Mouse (Mus musculus) intestine, postnatal 0 days (tissue): ENCODE measurements at regions not wholly inside any gene's neighbourhood (a gene's known extent, or its start where the extent isn't known, plus 50 kb on each side); places are given as distances from the start of the nearest gene placed in this dataset.

Source experiments
- ATAC-seq: fragments of 200-750 bp; cut with Nextera tagmentation; 2 replicates; pipeline ENCODE4 v1.8.0; 2017; ENCODE audit warnings: mild to moderate bottlenecking, moderate TSS enrichment, moderate library complexity
- H3K27ac ChIP-seq: fragments of 300-500 bp; sonication (generic); 2 replicates; pipeline ENCODE4 v1.5.1; 2014; ENCODE audit warnings: mild to moderate bottlenecking, low read depth, low read length, moderate library complexity
- H3K27me3 ChIP-seq: fragments of 300-500 bp; sonication (generic); replicated peaks from 2 replicates; pipeline ENCODE4 v1.6.1; 2014; ENCODE audit warnings: low read length, mixed read lengths; ENCODE audit not compliant: control insufficient read depth, insufficient read depth
- H3K36me3 ChIP-seq: fragments of 300-500 bp; sonication (generic); 2 replicates; pipeline ENCODE4 v1.6.1; 2014; ENCODE audit warnings: mild to moderate bottlenecking, moderate library complexity; ENCODE audit not compliant: control insufficient read depth, insufficient read depth
- H3K4me1 ChIP-seq: fragments of 300-500 bp; sonication (generic); replicated peaks from 2 replicates; pipeline ENCODE4 v1.6.1; 2014; ENCODE audit warnings: antibody characterized with exemption, low read length, mixed read lengths; ENCODE audit not compliant: control insufficient read depth, insufficient read depth
- H3K4me2 ChIP-seq: fragments of 300-500 bp; sonication (generic); replicated peaks from 2 replicates; pipeline ENCODE4 v1.6.1; 2014; ENCODE audit warnings: low read depth, mild to moderate bottlenecking, moderate library complexity
- H3K4me3 ChIP-seq: fragments of 300-500 bp; sonication (generic); 2 replicates; pipeline ENCODE4 v1.5.1; 2014; ENCODE audit warnings: low read depth, low read length
- H3K9ac ChIP-seq: fragments of 300-500 bp; sonication (generic); 2 replicates; pipeline ENCODE4 v1.6.1; 2014; ENCODE audit warnings: mild to moderate bottlenecking, low read depth, low read length
- H3K9me3 ChIP-seq: fragments of 300-500 bp; sonication (generic); 2 replicates; pipeline ENCODE4 v1.6.1; 2016; ENCODE audit warnings: mixed run types; ENCODE audit not compliant: control insufficient read depth
- CTCF ChIP-seq: sonication (generic); IDR thresholded peaks from 2 replicates; pipeline ENCODE4 v1.5.1; 2016; ENCODE audit warnings: low read depth, mild to moderate bottlenecking, control low read depth, antibody characterized with exemption, moderate library complexity
- WGBS: fragments of 180-500 bp; shearing (Covaris S2); extraction: QIAGEN DNeasy Blood & Tissue Kit; methylation state at CpG from one replicate; pipeline ENCODE4 v1.1.7; 2014; 5-methylcytosine and 5-hydroxymethylcytosine counted together

DNA sequence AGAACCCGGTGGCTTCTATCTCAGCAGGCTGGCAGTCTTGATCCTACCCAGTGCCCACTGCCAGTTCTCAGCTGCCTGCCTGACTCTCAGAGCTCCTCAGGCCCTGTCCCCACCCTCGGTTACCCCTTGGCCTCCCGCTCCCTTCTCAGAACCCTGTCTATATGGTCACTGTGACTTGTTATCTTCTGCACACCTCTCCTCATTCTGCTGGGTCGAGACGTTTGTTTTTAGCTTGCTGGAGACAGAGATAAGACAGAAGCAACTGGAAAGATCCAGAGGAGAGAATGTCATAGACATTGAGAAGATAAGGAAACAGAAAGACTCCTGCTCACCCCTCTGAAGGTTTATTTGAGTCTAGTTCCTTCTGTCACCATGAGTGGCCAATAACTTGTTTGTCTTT lies 53.8 kb upstream of the Phc1 start:
- WGBS: 51% methylated on average over 5 of the region's 5 CpGs
- no peaks in the 10 kb centered on the region for H3K36me3 ChIP-seq
- ATAC-seq: no peak
- no peak overlapping the region for H3K27ac ChIP-seq
- H3K9ac ChIP-seq: no peak overlapping the region
- no peaks in the 10 kb centered on the region for H3K9me3 ChIP-seq
- H3K4me2 ChIP-seq: no peak overlapping the region
- H3K4me3 ChIP-seq: no peak overlapping the region
- no peaks in the 10 kb centered on the region for H3K4me1 ChIP-seq
- TF ChIP-seq CTCF: no peak
- no peaks in the 10 kb centered on the region for H3K27me3 ChIP-seq

DNA sequence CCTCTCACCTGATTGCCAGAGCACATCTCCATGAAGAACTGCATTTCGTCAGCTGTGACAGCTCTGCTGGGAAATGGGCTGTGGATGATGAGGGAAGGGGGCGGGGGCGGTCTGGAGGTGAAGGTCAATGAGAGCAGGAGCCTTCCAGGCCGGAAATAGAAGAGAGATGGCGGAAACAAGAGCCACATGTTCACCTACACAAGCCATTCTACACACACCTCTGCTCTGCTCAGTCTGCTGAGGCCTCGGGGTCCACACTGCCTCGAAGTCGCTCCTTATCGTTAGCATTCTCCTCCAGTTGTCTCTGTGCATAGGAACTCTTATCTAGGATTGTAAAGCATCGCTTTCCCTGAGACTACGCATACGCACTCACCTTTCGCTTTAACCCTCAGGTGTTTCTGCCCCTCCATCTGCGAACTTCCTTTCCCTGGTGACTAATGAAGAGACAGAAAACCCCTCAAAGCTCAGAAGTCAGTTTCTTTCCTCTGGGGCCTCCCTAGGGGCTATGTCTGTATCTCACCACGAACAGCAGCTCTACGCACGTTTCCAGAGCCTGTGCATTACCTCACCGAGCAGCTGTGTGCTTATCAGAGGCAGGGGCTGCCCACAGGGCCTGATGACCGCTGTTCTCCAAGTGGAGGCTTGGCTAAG lies 53.0 kb upstream of the Phc1 start:
- ATAC-seq: no peak
- no peaks in the 10 kb centered on the region for H3K4me1 ChIP-seq
- no peak overlapping the region for H3K4me3 ChIP-seq
- H3K27ac ChIP-seq: no peak overlapping the region
- no peaks in the 10 kb centered on the region for H3K36me3 ChIP-seq
- no peaks in the 10 kb centered on the region for H3K9me3 ChIP-seq
- no peak for TF ChIP-seq CTCF
- H3K9ac ChIP-seq: no peak overlapping the region
- no peaks in the 10 kb centered on the region for H3K27me3 ChIP-seq
- H3K4me2 ChIP-seq: no peak overlapping the region
- 38% methylated on average over 19 of the region's 19 CpGs for WGBS

DNA sequence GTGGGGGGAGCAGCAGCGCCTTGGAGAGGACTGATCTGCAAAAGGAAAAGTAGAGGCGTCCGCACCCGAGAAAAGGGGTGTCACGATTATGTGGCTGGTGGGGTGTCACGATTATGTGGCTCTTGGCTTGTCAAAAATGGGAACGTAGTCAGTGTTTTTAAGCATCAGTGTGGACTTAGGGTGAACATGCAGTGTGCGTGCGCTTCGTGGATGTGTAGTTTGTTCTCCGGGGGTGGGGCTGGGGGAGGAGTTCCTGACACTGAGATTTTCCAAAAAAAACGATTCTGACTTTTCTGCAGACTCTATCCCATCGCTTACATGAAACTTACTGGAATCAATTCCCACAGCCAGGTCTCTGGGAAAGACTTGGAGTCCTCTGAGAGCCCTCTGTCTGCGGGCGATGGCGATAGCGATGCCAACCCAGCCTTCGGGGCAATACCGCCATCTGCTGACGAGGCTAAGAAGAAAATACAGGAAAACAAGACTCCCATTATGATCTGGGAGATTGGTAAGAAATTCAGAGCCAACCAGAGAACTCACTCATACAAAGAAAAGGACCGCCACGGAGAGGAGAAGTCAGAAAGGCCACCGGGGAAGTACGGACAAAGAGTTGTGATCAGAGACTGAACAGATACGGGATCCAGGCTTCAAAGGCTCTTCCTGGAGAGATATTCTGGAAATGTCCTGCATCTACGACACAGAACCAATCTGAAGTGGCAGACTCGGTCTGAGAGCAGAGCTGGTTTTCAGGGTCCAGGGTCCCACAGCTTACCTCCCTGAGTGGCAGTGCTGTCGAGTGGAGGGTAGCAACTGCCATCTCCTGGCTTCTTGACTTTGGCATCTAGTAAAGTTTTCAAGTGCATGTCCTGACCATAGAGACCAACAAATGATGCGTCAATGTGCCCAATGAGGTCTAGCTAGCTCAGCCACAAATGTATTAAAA lies 51.6 kb upstream of the Phc1 start:
- no peak overlapping the region for H3K27ac ChIP-seq
- H3K9ac ChIP-seq: no peak overlapping the region
- no peak overlapping the region for H3K4me2 ChIP-seq
- no peaks in the 10 kb centered on the region for H3K4me1 ChIP-seq
- H3K4me3 ChIP-seq: no peak overlapping the region
- TF ChIP-seq CTCF: peak; percentile 95
- H3K36me3 ChIP-seq: no peaks in the 10 kb centered on the region
- WGBS: 33% methylated on average over 29 of the region's 29 CpGs
- ATAC-seq: 0 out of 2 replicates have a peak, but pooled peaks have one; percentile 53
- no peaks in the 10 kb centered on the region for H3K27me3 ChIP-seq
- no peaks in the 10 kb centered on the region for H3K9me3 ChIP-seq

DNA sequence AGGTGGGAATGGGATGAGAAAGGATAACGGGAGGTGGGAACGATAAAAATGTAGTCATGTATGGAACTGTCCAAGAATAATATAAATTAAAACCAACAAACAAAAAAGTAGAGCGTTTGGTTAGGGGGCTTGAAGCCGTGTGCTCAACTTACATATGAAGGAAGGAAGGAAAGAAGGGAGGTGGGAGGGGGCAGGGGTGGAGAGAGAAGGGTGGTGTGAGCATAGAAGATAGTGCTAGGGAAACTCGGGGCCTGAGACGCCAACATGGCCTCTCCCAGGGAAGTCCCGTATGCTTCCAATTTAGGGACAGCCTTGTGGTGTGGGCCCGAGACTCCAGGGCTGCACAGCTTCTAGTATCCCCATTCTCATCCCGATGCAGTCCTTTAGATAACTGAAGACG lies 50.8 kb upstream of the Phc1 start:
- no peaks in the 10 kb centered on the region for H3K4me1 ChIP-seq
- H3K9me3 ChIP-seq: no peaks in the 10 kb centered on the region
- no peak overlapping the region for H3K27ac ChIP-seq
- WGBS: 84% methylated on average over 10 of the region's 10 CpGs
- no peaks in the 10 kb centered on the region for H3K36me3 ChIP-seq
- no peak overlapping the region for H3K4me3 ChIP-seq
- no peak overlapping the region for H3K9ac ChIP-seq
- no peaks in the 10 kb centered on the region for H3K27me3 ChIP-seq
- no peak overlapping the region for H3K4me2 ChIP-seq
- no peak for ATAC-seq
- no peak for TF ChIP-seq CTCF

DNA sequence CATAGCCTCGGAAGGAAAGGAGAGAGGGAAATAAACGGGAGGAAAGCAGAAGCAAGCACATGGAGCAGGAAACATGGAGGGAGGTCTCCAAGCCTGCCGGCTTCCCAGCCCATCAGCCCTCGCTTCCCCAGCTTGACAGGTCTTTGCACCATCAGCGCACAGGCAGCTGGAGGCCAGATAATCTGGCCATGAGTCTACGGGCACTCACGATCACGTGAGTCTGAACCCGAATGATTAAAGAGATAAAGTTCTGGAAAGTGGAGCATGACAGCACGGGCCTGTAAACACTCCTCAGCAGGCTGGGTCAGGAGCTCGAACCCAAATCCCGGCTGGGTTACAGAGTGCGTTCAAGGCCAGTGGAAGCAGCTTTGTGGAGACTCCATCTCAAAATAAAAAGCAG lies 50.4 kb upstream of the Phc1 start:
- Histone ChIP-seq H3K36me3 (no peaks in the 10 kb centered on the region), H3K9ac (no peak overlapping the region), H3K4me2 (no peak overlapping the region), H3K9me3 (no peaks in the 10 kb centered on the region), H3K4me3 (no peak overlapping the region), H3K27me3 (no peaks in the 10 kb centered on the region), H3K4me1 (no peaks in the 10 kb centered on the region), H3K27ac (no peak overlapping the region)
- WGBS: 74% methylated on average over 13 of the region's 13 CpGs
- ATAC-seq: no peak
- TF ChIP-seq CTCF: no peak
